Mouse (Mus musculus) Patski (cell line): ENCODE results near the gene Slc35g1. TPM values are rescaled to one million over a fixed set of nuclear protein-coding genes. Genes with fewer than 3 reads are reported as not detected.
"Not testable (repeated sequence)": the region's sequence is repeated elsewhere in the genome, so short reads cannot be mapped to it uniquely, and the experiment has no call there.

Experiments
- ATAC-seq: fragments of 100-300 bp; one replicate; pipeline ENCODE4 v1.8.0; 2021
- CTCF ChIA-PET: fragments of 350-600 bp; sonication (Branson Sonifier 250); formaldehyde crosslinking; loops from one replicate; lab custom pipeline; 2022; ENCODE audit warnings: inconsistent platforms; lab: Charles Lee
- POLR2A ChIA-PET: fragments of 350-600 bp; sonication (Branson Sonifier 250); formaldehyde crosslinking; loops from one replicate; lab custom pipeline; 2022; ENCODE audit warnings: antibody characterized with exemption, inconsistent platforms; lab: Charles Lee
- DNase-seq: peaks from one replicate; pipeline ENCODE4 v3.0.0-alpha.2; 2011; ENCODE audit warnings: low read depth, low spot score
- H3K27me3 ChIP-seq: fragments of 371-371 bp; one replicate; pipeline ENCODE4 v1.5.1; 2021
- CTCF ChIP-seq: fragments of 100-300 bp; IDR thresholded peaks from one replicate; pipeline ENCODE4 v1.5.1; 2021
- in situ Hi-C: fragments of 300-500 bp; cut with MboI; formaldehyde crosslinking; loops from 3 replicates; pipeline ENCODE4 v1.11.1; 2018; ENCODE audit warnings: low pct_unique_long_range_greater_than_20kb, mixed read lengths
- polyA plus RNA-seq: library from polyadenylated mRNA; unstranded; gene quantifications from one replicate; pipeline ENCODE4 v1.2.3, GENCODE M21; 2021

The Slc35g1 gene
- polyA plus RNA-seq, 1 experiment from 2014 or later: 19.2 TPM

GRCm38 (mm10) chr19:38373371-38373770, 22.4 kb upstream of the Slc35g1 start:
- ChIA-PET CTCF (interaction anchor here (0.6 to 2.6 kb wide), 4 partner anchors 9 to 20 kb away, joined by 3 to 13 read pairs (median 8); no protein-coding TSS in a partner anchor), POLR2A (interaction anchor here (2.0 kb wide), 1 partner anchor 10 kb away, joined by 8 read pairs; no protein-coding TSS in a partner anchor)
- DNase-seq (no peak), ATAC-seq (no peak)
- in situ Hi-C loops: no loop called here
- H3K27me3 ChIP-seq: no peaks in the 10 kb centered on the region
- no peak for TF ChIP-seq CTCF

GRCm38 (mm10) chr19:38383769-38384168, 12.0 kb upstream of the Slc35g1 start:
- ChIA-PET POLR2A (interaction anchor here (0.6 to 2.3 kb wide), 3 partner anchors 10 to 45 kb away, joined by 3 to 8 read pairs (median 3); no protein-coding TSS in a partner anchor), CTCF (interaction anchor here (1.0 to 2.4 kb wide), 5 partner anchors 10 to 31 kb away, joined by 3 to 8 read pairs (median 4); no protein-coding TSS in a partner anchor)
- ATAC-seq (no peak), DNase-seq (no peak)
- TF ChIP-seq CTCF: no peak
- in situ Hi-C loops: no loop called here
- H3K27me3 ChIP-seq: no peaks in the 10 kb centered on the region

- POLR2A ChIA-PET, ATAC-seq, DNase-seq, H3K27me3 ChIP-seq, in situ Hi-C loops: not testable (repeated sequence)
- CTCF ChIA-PET: interaction anchor here (1.4 kb wide), 1 partner anchor 21 kb away, joined by 3 read pairs; no protein-coding TSS in a partner anchor
Observed at GRCm38 (mm10) chr19:38387021-38387420, 8.8 kb upstream of the Slc35g1 start.

GRCm38 (mm10) chr19:38387835-38388234, 7.9 kb upstream of the Slc35g1 start:
- ChIA-PET POLR2A (no interaction called here), CTCF (no interaction called here)
- in situ Hi-C loops: no loop called here
- DNase-seq (no peak), ATAC-seq (no peak)
- no peak for TF ChIP-seq CTCF
- H3K27me3 ChIP-seq: peaks cover 3% of the 10 kb centered on the region

- DNase-seq (no peak), ATAC-seq (no peak)
- H3K27me3 ChIP-seq: peaks cover 3% of the 10 kb centered on the region
- in situ Hi-C loops: no loop called here
- ChIA-PET CTCF (interaction anchor here (1.5 to 1.9 kb wide), 2 partner anchors 16 to 24 kb away, joined by 3 to 5 read pairs; no protein-coding TSS in a partner anchor), POLR2A (no interaction called here)
- TF ChIP-seq CTCF: no peak
Observed at GRCm38 (mm10) chr19:38396633-38396970, 822 bp downstream of the Slc35g1 start.

GRCm38 (mm10) chr19:38397004-38397403, 1.2 kb downstream of the Slc35g1 start:
- ChIA-PET POLR2A (interaction anchor here (0.6 kb wide), 1 partner anchor 341 kb away, joined by 9 read pairs; no protein-coding TSS in a partner anchor), CTCF (interaction anchor here (1.9 kb wide), 1 partner anchor 16 kb away, joined by 5 read pairs; no protein-coding TSS in a partner anchor)
- in situ Hi-C loops: no loop called here
- TF ChIP-seq CTCF: no peak
- ATAC-seq: no peak
- DNase-seq: no peak
- peaks cover 3% of the 10 kb centered on the region for H3K27me3 ChIP-seq

- in situ Hi-C loops: no loop called here
- H3K27me3 ChIP-seq: no peaks in the 10 kb centered on the region
- DNase-seq: no peak
- no peak for ATAC-seq
- TF ChIP-seq CTCF: no peak
- POLR2A ChIA-PET: no interaction called here
- CTCF ChIA-PET: no interaction called here
Observed at GRCm38 (mm10) chr19:38398966-38399365, 3.2 kb downstream of the Slc35g1 start.

- ChIA-PET CTCF (no interaction called here), POLR2A (no interaction called here)
- no peak for TF ChIP-seq CTCF
- in situ Hi-C loops: no loop called here
- no peaks in the 10 kb centered on the region for H3K27me3 ChIP-seq
- DNase-seq (no peak), ATAC-seq (no peak)
Observed at GRCm38 (mm10) chr19:38400851-38401250, 5.1 kb downstream of the Slc35g1 start.

GRCm38 (mm10) chr19:38401416-38401815, 5.6 kb downstream of the Slc35g1 start:
- no peak for DNase-seq
- TF ChIP-seq CTCF: no peak
- in situ Hi-C loops: no loop called here
- no peak for ATAC-seq
- H3K27me3 ChIP-seq: no peaks in the 10 kb centered on the region
- ChIA-PET POLR2A (no interaction called here), CTCF (no interaction called here)

GRCm38 (mm10) chr19:38410357-38411056, 14.7 kb downstream of the Slc35g1 start:
- CTCF ChIA-PET: interaction anchor here (1.1 to 1.3 kb wide), 4 partner anchors 14 to 80 kb away, joined by 3 to 4 read pairs (median 3); no protein-coding TSS in a partner anchor
- ATAC-seq: no peak
- POLR2A ChIA-PET: no interaction called here
- H3K27me3 ChIP-seq: no peaks in the 10 kb centered on the region
- DNase-seq: no peak
- in situ Hi-C loops: no loop called here
- no peak for TF ChIP-seq CTCF

- no peak for TF ChIP-seq CTCF
- ATAC-seq: no peak
- CTCF ChIA-PET: no interaction called here
- in situ Hi-C loops: no loop called here
- no peak for DNase-seq
- POLR2A ChIA-PET: interaction anchor here (0.6 kb wide), 1 partner anchor 836 kb away, joined by 3 read pairs; no protein-coding TSS in a partner anchor
- no peaks in the 10 kb centered on the region for H3K27me3 ChIP-seq
Observed at GRCm38 (mm10) chr19:38413861-38414260, 18.1 kb downstream of the Slc35g1 start.
